Mouse (Mus musculus) liver, embryonic 12.5 days (tissue): ENCODE results near the gene Gm10382. TPM values are rescaled to one million over a fixed set of nuclear protein-coding genes. Genes with fewer than 3 reads are reported as not detected.
A peak's percentile ranks its signal among the peaks of the same experiment; 100 is the strongest.

ENCODE experiments used
- ATAC-seq: fragments of 200-750 bp; cut with Nextera tagmentation; 2 replicates; pipeline ENCODE4 v1.8.0; 2017; ENCODE audit warnings: moderate number of reproducible peaks, mild to moderate bottlenecking, moderate library complexity
- H3K27ac ChIP-seq: fragments of 300-500 bp; sonication (generic); 2 replicates; pipeline ENCODE4 v1.5.1; 2016; ENCODE audit warnings: mild to moderate bottlenecking
- H3K27me3 ChIP-seq: fragments of 300-500 bp; sonication (generic); replicated peaks from 2 replicates; pipeline ENCODE4 v1.6.1; 2016; ENCODE audit warnings: mild to moderate bottlenecking, moderate library complexity
- H3K36me3 ChIP-seq: fragments of 300-500 bp; sonication (generic); 2 replicates; pipeline ENCODE4 v1.6.1; 2016; ENCODE audit warnings: mild to moderate bottlenecking, moderate library complexity
- H3K4me1 ChIP-seq: fragments of 300-500 bp; sonication (generic); 2 replicates; pipeline ENCODE4 v1.6.1; 2016
- H3K4me2 ChIP-seq: fragments of 300-500 bp; sonication (generic); 2 replicates; pipeline ENCODE4 v1.6.1; 2016; ENCODE audit warnings: mild to moderate bottlenecking, moderate library complexity
- H3K4me3 ChIP-seq: fragments of 300-500 bp; sonication (generic); 2 replicates; pipeline ENCODE4 v1.5.1; 2016; ENCODE audit warnings: mild to moderate bottlenecking, moderate library complexity
- H3K9ac ChIP-seq: fragments of 300-500 bp; sonication (generic); 2 replicates; pipeline ENCODE4 v1.6.1; 2016; ENCODE audit warnings: mild to moderate bottlenecking, moderate library complexity
- H3K9me3 ChIP-seq: fragments of 300-500 bp; sonication (generic); replicated peaks from 2 replicates; pipeline ENCODE4 v1.6.1; 2016; ENCODE audit warnings: mild to moderate bottlenecking, moderate library complexity
- WGBS: fragments of 180-500 bp; shearing (Covaris S2); methylation state at CpG from one replicate; pipeline ENCODE4 v1.1.7; 2016; ENCODE audit not compliant: insufficient replicate concordance; 5-methylcytosine and 5-hydroxymethylcytosine counted together
- polyA plus RNA-seq: library from polyadenylated mRNA; unstranded; fragments of >200 nt; fragmentation: Nextera tagmentation; extraction: Ambion mirVana; gene quantifications from 2 replicates; pipeline ENCODE4 v1.2.1, GENCODE M21; 2016

Gene Gm10382
- 0.38 and 0.66 TPM in 2 replicates for polyA plus RNA-seq

DNA sequence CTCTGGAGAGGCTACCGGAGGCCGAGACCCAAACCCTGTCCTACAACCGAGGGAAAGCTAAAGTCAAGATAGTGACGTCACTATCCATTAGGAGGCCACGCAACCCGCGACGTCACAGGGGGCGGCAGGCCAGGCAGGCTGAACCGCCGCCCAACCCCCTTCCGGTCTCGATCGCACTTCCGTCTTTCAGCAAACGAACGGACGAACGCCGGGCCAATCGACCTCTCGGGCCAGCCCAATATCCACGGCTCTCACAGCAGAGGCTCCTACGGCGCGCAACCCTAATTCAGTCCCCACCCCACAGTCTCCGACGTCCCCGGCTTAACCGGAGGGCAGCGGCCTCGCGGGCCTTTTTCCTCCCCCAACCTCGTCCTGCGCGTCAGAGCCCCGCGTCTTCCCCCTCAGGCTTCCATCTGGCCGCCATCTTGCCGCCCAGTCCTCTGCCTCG, at the start of gene Gm10382:
TSS of gene Gm10382 (plus strand) at position 192 of the 448 bp plus-strand sequence.
- WGBS: under 1% methylated on average over 41 of the region's 41 CpGs
- H3K36me3 ChIP-seq: peaks cover 34% of the 10 kb centered on the region
- peak; percentile 48 for ATAC-seq

DNA sequence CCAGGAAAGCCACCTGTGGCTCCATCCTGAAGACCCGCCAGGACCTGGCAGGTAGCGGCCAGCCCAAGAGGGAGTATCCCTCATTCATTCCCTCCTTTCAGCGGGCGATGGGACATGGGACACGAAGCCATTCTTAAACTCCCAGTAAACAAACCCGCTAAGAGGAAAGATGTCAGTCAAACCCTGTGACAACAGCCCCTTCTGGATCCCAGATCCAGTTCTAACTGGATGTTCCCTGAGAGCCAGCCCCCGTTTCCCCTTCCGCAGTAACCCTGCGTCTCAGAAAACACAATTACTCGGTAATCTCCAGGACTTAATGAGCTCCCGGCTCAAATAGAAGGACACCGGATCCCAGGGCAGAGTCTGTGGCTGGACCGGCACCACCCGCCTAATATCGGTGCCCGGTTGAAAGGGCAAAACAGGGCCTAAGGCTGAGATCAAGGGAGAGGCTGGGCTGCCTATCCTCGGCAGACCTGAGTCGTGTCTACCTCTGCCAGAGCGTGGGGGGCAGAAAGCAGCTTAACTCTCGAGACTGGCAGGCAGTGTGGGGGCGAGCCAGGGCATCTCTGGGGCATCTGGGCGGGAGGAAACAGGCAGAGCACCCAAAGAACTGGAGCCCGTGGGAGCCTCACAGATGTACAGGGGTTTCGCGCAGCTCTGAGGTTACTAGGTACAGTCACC, 49.1 kb upstream of the Gm10382 start:
- H3K4me1 ChIP-seq: peaks cover 59% of the 10 kb centered on the region
- H3K36me3 ChIP-seq: peaks cover 27% of the 10 kb centered on the region
- H3K9ac ChIP-seq: peak overlapping the region; percentile 87
- WGBS: 1% methylated on average over 25 of the region's 25 CpGs
- peak overlapping the region; percentile 86 for H3K4me3 ChIP-seq
- no peaks in the 10 kb centered on the region for H3K9me3 ChIP-seq
- peak overlapping the region; percentile 97 for H3K27ac ChIP-seq
- peak overlapping the region; percentile 94 for H3K4me2 ChIP-seq
- peak; percentile 14 for ATAC-seq
- H3K27me3 ChIP-seq: no peaks in the 10 kb centered on the region

More for the DNA sequence above, at the start of gene Gm10382:
- peak within 1 kb of the TSS; percentile 100 for H3K4me3 ChIP-seq
- no peaks in the 10 kb centered on the region for H3K27me3 ChIP-seq
- H3K4me2 ChIP-seq: peak within 1 kb of the TSS; percentile 93
- peaks cover 55% of the 10 kb centered on the region for H3K4me1 ChIP-seq
- peak within 1 kb of the TSS; percentile 98 for H3K27ac ChIP-seq
- peak within 1 kb of the TSS; percentile 99 for H3K9ac ChIP-seq
- no peaks in the 10 kb centered on the region for H3K9me3 ChIP-seq

DNA sequence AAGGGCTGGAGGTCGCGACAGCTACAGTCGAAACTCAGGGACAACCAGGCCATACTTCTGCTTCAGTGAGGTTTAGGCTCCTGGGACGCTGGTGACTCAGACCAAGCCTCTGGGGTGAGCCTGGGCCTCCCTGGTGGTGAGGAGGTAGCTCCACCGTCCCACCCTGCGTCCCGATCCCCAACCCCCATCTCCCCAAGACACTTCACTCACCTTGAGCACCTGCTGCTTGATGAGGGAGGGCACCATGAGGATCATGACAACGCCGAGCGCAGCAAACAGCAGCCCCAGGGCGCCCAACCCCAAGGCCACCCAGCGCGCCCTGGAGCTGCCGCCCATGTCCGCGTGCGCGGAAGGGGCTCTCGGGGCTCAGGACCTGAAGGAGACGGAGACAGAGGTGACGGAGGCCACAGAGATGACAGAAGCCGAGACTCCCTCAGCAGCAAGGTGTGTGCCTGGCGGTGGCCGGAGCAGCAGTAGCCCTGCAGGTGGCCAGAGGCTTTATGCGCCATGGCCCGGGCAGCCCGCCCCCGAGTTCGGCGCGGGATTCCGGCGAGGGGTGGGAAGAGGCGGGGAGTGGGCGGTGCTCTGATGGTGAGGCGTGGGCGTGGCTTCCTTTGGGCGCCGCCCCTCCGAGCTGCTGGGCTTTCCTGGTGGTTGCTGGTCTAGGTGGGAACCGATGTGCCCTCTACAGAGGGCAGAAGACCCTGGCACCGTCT, 48.4 kb upstream of the Gm10382 start, which contains the start of gene Scarb1:
TSS of gene Scarb1 (minus strand) at position 548 of the 716 bp plus-strand sequence.
- under 1% methylated on average over 42 of the region's 42 CpGs for WGBS
- peak; percentile 84 for ATAC-seq
- peaks cover 59% of the 10 kb centered on the region for H3K4me1 ChIP-seq
- H3K27me3 ChIP-seq: no peaks in the 10 kb centered on the region
- peak within 1 kb of the TSS; percentile 87 for H3K9ac ChIP-seq
- peak within 1 kb of the TSS; percentile 86 for H3K4me3 ChIP-seq
- peak within 1 kb of the TSS; percentile 94 for H3K4me2 ChIP-seq
- no peaks in the 10 kb centered on the region for H3K9me3 ChIP-seq
- peaks cover 21% of the 10 kb centered on the region for H3K36me3 ChIP-seq
- peak within 1 kb of the TSS; percentile 97 for H3K27ac ChIP-seq

DNA sequence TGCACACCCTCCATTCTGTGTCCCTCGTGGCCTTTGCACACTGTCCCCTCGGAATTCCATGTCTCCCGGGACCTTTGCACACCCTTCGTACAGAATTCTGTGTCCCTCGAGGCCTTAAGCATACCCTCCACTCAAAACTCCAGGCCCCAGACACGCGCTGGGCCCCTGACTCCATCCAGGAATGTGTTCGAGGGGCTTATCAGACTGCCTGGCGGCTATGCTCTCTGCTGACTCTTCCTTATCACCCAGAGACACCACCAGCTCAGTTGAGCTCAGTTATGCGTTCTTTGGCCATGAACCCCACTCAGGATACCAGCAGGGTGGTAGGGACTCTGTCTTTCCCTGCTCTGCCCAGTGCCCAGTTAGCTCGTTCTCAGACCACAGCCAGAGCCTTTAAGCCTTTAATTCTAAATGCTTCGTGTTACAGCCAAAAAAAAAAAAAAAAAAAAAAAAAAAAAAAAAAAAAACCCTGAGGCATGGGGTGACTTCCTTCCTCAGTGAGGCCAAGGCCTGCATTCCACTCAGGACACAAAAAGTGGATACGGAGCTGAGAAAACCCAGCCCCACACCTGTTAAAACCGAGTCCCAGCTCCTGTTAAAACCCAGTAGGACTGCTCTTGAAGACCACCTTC, 47.5 kb upstream of the Gm10382 start:
- Histone ChIP-seq H3K4me2 (peak overlapping the region; percentile 94), H3K27ac (peak overlapping the region; percentile 97), H3K27me3 (no peaks in the 10 kb centered on the region), H3K36me3 (peaks cover 12% of the 10 kb centered on the region), H3K9ac (peak overlapping the region; percentile 87), H3K9me3 (no peaks in the 10 kb centered on the region), H3K4me3 (peak overlapping the region; percentile 86), H3K4me1 (peaks cover 58% of the 10 kb centered on the region)
- peak; percentile 78 for ATAC-seq
- 9% methylated on average over 14 of the region's 14 CpGs for WGBS

DNA sequence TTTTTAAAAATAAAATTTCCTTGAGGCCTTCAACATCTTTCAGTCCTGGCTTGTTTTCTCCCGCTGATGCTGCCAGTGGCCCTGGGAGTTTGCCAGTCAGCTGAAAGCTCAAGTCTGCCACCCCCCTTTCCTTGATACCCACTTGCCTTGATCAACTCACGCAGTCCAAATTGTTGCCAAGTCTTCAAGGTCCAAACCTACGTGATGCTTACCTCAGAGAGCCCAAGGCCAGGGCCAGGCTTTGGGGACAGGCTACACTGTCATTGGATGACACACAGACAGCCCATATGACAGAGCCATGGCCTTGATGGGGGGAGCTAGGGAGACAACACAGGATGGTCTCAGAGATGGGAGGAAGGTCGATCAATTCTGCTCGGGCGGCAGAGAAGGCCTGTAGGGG, 44.8 kb upstream of the Gm10382 start:
- Histone ChIP-seq H3K27me3 (no peaks in the 10 kb centered on the region), H3K9me3 (no peaks in the 10 kb centered on the region), H3K4me2 (no peak overlapping the region), H3K4me3 (no peak overlapping the region), H3K36me3 (no peaks in the 10 kb centered on the region), H3K9ac (no peak overlapping the region), H3K4me1 (peaks cover 41% of the 10 kb centered on the region), H3K27ac (no peak overlapping the region)
- WGBS: 84% methylated on average over 6 of the region's 6 CpGs
- no peak for ATAC-seq

DNA sequence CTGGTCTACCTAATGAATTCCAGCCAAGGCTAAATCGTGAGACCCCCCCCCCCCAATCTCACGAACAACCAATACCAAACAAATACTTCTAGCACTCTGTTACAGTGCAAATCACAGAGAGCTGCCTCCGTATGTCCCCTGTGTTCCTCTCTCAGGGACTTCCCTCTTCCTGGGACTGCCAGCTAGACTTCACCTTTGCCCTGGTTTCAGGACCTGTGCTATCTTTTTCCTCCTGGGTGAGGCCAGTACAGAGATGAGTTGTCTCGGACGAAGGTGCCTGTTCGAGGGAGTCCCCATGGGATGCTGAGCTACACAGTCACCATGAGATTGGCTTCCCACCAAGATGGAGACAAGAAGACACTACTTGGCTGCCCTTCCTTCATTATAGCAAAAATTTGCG, 41.1 kb upstream of the Gm10382 start:
- peak; percentile 16; the same call in 1 of the 2 replicates for ATAC-seq
- Histone ChIP-seq H3K4me3 (no peak overlapping the region), H3K27ac (no peak overlapping the region), H3K27me3 (no peaks in the 10 kb centered on the region), H3K4me2 (no peak overlapping the region), H3K4me1 (peaks cover 17% of the 10 kb centered on the region), H3K36me3 (no peaks in the 10 kb centered on the region), H3K9me3 (no peaks in the 10 kb centered on the region), H3K9ac (no peak overlapping the region)
- WGBS: 33% methylated on average over 7 of the region's 7 CpGs

DNA sequence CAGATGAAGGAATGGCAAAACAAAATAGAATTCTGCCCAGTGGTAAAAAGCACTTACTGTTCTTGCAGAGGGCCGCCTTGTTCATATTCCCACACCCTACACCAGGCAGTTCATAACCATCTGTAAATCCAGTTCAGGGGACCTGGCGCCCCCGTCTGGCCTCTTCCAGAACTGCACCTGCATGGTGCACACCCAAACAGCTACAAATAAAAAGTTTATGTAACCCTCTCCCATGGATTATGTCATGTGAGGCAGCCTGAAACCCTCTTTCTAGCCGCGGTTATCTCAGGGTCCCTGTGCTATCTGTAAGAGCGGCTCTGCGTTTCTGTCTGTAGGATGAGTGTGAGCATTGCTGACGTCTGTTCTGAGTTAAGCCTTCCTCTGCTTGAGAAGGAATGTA, 40.6 kb upstream of the Gm10382 start:
- WGBS: 11% methylated on average over 8 of the region's 8 CpGs
- peaks cover 17% of the 10 kb centered on the region for H3K4me1 ChIP-seq
- H3K27me3 ChIP-seq: no peaks in the 10 kb centered on the region
- no peak overlapping the region for H3K4me3 ChIP-seq
- no peaks in the 10 kb centered on the region for H3K36me3 ChIP-seq
- no peak overlapping the region for H3K27ac ChIP-seq
- peak; percentile 66 for ATAC-seq
- no peak overlapping the region for H3K9ac ChIP-seq
- no peak overlapping the region for H3K4me2 ChIP-seq
- H3K9me3 ChIP-seq: no peaks in the 10 kb centered on the region

DNA sequence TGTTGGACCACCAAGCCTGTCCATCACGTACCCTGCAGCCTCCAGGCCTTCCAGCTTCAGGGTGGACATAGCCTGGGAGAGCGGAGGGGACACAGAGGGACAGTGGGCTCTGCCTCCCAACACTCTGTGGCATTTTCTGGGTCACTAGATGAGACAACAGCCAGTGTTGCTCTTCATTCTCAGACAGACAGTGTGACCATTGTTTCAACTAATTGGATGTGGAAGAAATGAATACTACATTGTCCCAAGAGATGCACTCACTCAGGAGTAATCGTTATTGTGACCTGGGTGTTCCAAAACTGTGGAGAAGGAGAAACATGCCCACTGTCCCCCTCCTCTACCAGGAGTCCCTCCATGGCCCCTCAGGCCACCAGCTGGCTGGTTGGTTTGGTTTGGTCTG, 39.7 kb upstream of the Gm10382 start:
- no peaks in the 10 kb centered on the region for H3K9me3 ChIP-seq
- no peak overlapping the region for H3K4me3 ChIP-seq
- H3K27me3 ChIP-seq: no peaks in the 10 kb centered on the region
- H3K4me2 ChIP-seq: no peak overlapping the region
- H3K9ac ChIP-seq: no peak overlapping the region
- ATAC-seq: no peak
- no peaks in the 10 kb centered on the region for H3K36me3 ChIP-seq
- H3K4me1 ChIP-seq: peaks cover 17% of the 10 kb centered on the region
- H3K27ac ChIP-seq: no peak overlapping the region
- 78% methylated on average over 3 of the region's 3 CpGs for WGBS

DNA sequence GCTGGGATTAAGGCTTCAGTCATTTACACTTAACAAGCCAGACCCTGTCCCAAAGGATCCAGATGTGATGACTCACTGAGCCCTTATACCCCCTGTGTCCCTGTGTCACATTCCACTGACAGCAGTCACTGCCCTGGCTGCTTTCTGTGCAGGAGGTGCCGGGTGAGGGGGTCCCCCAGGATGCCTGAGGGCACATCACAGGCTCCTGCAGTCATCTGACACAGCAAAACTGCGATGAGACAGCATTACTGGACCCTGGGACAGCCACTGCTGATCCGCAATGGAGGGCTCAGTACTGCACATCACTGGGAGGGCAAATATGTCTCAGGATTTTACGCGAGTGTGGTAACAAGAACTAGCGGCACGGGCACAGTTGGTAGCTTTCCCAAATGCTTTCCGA, 38.1 kb upstream of the Gm10382 start:
- Histone ChIP-seq H3K27ac (no peak overlapping the region), H3K4me3 (no peak overlapping the region), H3K36me3 (no peaks in the 10 kb centered on the region), H3K9ac (no peak overlapping the region), H3K9me3 (no peaks in the 10 kb centered on the region), H3K4me2 (no peak overlapping the region), H3K4me1 (peaks cover 28% of the 10 kb centered on the region), H3K27me3 (no peaks in the 10 kb centered on the region)
- WGBS: 75% methylated on average over 8 of the region's 8 CpGs
- no peak for ATAC-seq

DNA sequence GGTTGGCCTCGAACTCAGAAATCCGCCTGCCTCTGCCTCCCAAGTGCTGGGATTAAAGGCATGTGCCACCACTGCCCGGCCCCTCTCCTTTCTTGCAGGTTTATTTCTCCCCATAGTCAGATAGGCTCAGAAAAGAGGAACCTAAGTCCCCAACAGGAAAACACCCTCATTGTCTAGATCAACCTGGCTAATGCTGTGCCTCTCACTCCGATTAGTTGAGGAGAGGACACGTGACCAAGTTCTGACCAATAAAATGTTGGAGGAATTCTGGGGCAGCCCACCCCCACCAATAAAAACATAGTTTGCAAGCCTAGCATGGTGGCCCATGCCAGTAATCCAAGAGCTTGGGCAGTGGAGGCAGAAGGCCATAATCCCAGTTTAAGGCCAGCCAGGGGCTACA, 37.2 kb upstream of the Gm10382 start:
- WGBS: 33% methylated on average over 5 of the region's 5 CpGs
- Histone ChIP-seq H3K9me3 (no peaks in the 10 kb centered on the region), H3K9ac (no peak overlapping the region), H3K4me3 (no peak overlapping the region), H3K36me3 (no peaks in the 10 kb centered on the region), H3K27me3 (no peaks in the 10 kb centered on the region), H3K4me2 (no peak overlapping the region), H3K4me1 (peaks cover 29% of the 10 kb centered on the region), H3K27ac (no peak overlapping the region)
- ATAC-seq: no peak

DNA sequence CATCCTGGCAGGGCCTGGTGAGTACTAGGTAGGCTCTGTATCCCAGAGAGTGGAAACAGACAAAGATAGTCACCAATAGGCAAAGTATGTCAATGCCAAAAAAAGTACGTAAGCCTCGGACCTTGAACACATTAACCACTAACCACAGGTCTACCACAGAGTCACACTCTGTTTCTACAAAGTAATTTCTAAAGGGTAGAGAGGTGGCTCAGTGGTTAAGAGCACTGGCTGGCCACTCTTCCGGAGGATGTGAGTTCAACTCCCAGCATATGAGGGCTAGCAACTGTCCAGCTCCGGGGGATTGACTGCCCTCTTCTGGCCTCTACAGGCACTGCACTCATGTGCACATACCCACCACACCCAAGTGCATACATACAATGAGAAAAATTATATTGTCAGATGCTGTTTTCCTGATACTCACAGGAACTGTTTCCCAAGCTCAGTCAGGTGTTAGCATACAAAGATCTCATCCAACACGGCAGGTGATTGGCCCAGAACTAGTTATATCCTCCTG, 36.3 kb upstream of the Gm10382 start:
- WGBS: 76% methylated on average over 5 of the region's 5 CpGs
- no peak overlapping the region for H3K27ac ChIP-seq
- no peaks in the 10 kb centered on the region for H3K27me3 ChIP-seq
- no peak for ATAC-seq
- no peaks in the 10 kb centered on the region for H3K9me3 ChIP-seq
- H3K9ac ChIP-seq: no peak overlapping the region
- H3K36me3 ChIP-seq: no peaks in the 10 kb centered on the region
- H3K4me3 ChIP-seq: no peak overlapping the region
- no peak overlapping the region for H3K4me2 ChIP-seq
- peaks cover 29% of the 10 kb centered on the region for H3K4me1 ChIP-seq
